Mouse (Mus musculus): Measurements from ENCODE around the gene Kcnk13.

Kcnk13 gene

GRCm38 (mm10) chr12:100023821-100024365 is 59.6 kb downstream of the Kcnk13 start:
- no peak for DNase-seq

- no peak for DNase-seq
These were observed 61.4 kb downstream of the Kcnk13 start for GRCm38 (mm10) chr12:100025675-100026074.

GRCm38 (mm10) chr12:100026715-100027245 is 62.5 kb downstream of the Kcnk13 start:
- DNase-seq: no peak

GRCm38 (mm10) chr12:100027281-100027680 is 63.0 kb downstream of the Kcnk13 start:
- DNase-seq: no peak

- no peak for DNase-seq
These were observed 67.4 kb downstream of the Kcnk13 start for GRCm38 (mm10) chr12:100031681-100032080.

GRCm38 (mm10) chr12:100032521-100032920 is 68.2 kb downstream of the Kcnk13 start:
- no peak for DNase-seq

- no peak for DNase-seq
These were observed 74.5 kb downstream of the Kcnk13 start for GRCm38 (mm10) chr12:100038741-100039262.

GRCm38 (mm10) chr12:100042116-100042515 is 77.8 kb downstream of the Kcnk13 start:
- DNase-seq: no peak

- no peak for DNase-seq
These were observed 80.4 kb downstream of the Kcnk13 start for GRCm38 (mm10) chr12:100044704-100045103.

GRCm38 (mm10) chr12:100050552-100050951 is 86.3 kb downstream of the Kcnk13 start:
- DNase-seq: no peak

- DNase-seq: no peak
These were observed 89.3 kb downstream of the Kcnk13 start for GRCm38 (mm10) chr12:100053617-100054016.

GRCm38 (mm10) chr12:100061071-100061470 is 96.8 kb downstream of the Kcnk13 start:
- DNase-seq: no peak

GRCm38 (mm10) chr12:100061826-100062225 is 97.5 kb downstream of the Kcnk13 start:
- no peak for DNase-seq

GRCm38 (mm10) chr12:100062584-100062983 is 98.3 kb downstream of the Kcnk13 start:
- DNase-seq: no peak

GRCm38 (mm10) chr12:100065109-100065508 is 100.8 kb downstream of the Kcnk13 start:
- DNase-seq: no peak

GRCm38 (mm10) chr12:100067477-100067876 is 103.2 kb downstream of the Kcnk13 start:
- no peak for DNase-seq

- no peak for DNase-seq
These were observed 108.9 kb downstream of the Kcnk13 start for GRCm38 (mm10) chr12:100073201-100073672.

GRCm38 (mm10) chr12:100075715-100076114 is 111.4 kb downstream of the Kcnk13 start:
- DNase-seq: no peak

- DNase-seq: no peak
These were observed 115.5 kb downstream of the Kcnk13 start for GRCm38 (mm10) chr12:100079636-100080286.

- no peak for DNase-seq
These were observed 123.7 kb downstream of the Kcnk13 start for GRCm38 (mm10) chr12:100088026-100088425.

GRCm38 (mm10) chr12:100089265-100089664 is 125.0 kb downstream of the Kcnk13 start:
- no peak for DNase-seq

GRCm38 (mm10) chr12:100090750-100091149 is 126.5 kb downstream of the Kcnk13 start:
- no peak for DNase-seq

- no peak for DNase-seq
These were observed 128.7 kb downstream of the Kcnk13 start for GRCm38 (mm10) chr12:100093046-100093445.

All from cerebellum, postnatal 36 days (tissue).